Mouse (Mus musculus) CH12.LX (cell line): ENCODE data around the gene 4930402K13Rik.

ENCODE experiments used
- CHD2 ChIP-seq: IDR thresholded peaks from 2 replicates; pipeline ENCODE4 v1.6.1; 2011; ENCODE audit warnings: low read length, improper control_type of control experiment
- CTCF ChIP-seq, 2 experiments: IDR thresholded peaks in 1 of 2; conservative IDR thresholded peaks in 1 of 2; 2 replicates each; pipeline ENCODE4 v1.5.1; 2011 to 2012; ENCODE audit warnings: low read depth in 2 of 2, low read length in 2 of 2, improper control_type of control experiment in 1 of 2, inconsistent platforms in 1 of 2, mild to moderate bottlenecking in 1 of 2, moderate library complexity in 1 of 2
- ELF1 ChIP-seq: IDR thresholded peaks from 2 replicates; pipeline ENCODE4 v1.6.1; 2014; ENCODE audit warnings: low read depth, mild to moderate bottlenecking, inconsistent platforms, low read length, improper control_type of control experiment
- POLR2A ChIP-seq: IDR thresholded peaks from 2 replicates; pipeline ENCODE4 v1.6.1; 2011; ENCODE audit warnings: low read depth, mild to moderate bottlenecking, improper control_type of control experiment, low read length
- UBTF ChIP-seq: IDR thresholded peaks from 2 replicates; pipeline ENCODE4 v1.6.1; 2012; ENCODE audit warnings: low read depth, mild to moderate bottlenecking, inconsistent platforms, low read length, improper control_type of control experiment, moderate library complexity
- USF1 ChIP-seq: IDR thresholded peaks from 2 replicates; pipeline ENCODE4 v1.6.1; 2014; ENCODE audit warnings: low read depth, mild to moderate bottlenecking, inconsistent platforms, low read length, improper control_type of control experiment

- TF ChIP-seq CTCF (conservative IDR thresholded peaks at IDR 0.05 in 1 of 2, IDR thresholded peaks at IDR 0.05 in 1 of 2; ENCODE audit: low read depth in 2 of 2, low read length in 2 of 2) (no peak), USF1 (no peak), ELF1 (peak; percentile 61), POLR2A (no peak), UBTF (no peak), CHD2 (no peak)
Observed at GRCm38 (mm10) chrX:9124928-9125327, 20.6 kb downstream of the 4930402K13Rik start.
